In genomic region chr3:127852722-127853121, GRCm38 (mm10) we compare ENCODE assay signal across 9 mouse cellular contexts.
"Had no signal": no experiment of that assay in that cellular context is flagged by ENCODE, and none has a peak within 500 bp of the region (broad histone marks: within the 10 kb centered on the region; RNA-seq: fewer than 3 reads in every experiment).

No protein-coding gene starts in this region.

- H3K9ac ChIP-seq: limb, embryonic 12.5 days; liver, embryonic 13.5 days; liver, postnatal 0 days; lung, embryonic 15.5 days; midbrain, embryonic 15.5 days; stomach, embryonic 15.5 days had no signal

- H3K4me3 ChIP-seq: limb, embryonic 12.5 days; liver, embryonic 13.5 days; lung, embryonic 15.5 days; megakaryocyte, embryonic 14.5 days; midbrain, embryonic 15.5 days; neural tube, embryonic 13.5 days; stomach, embryonic 15.5 days had no signal

- H3K4me1 ChIP-seq: limb, embryonic 12.5 days; midbrain, embryonic 15.5 days; stomach, embryonic 15.5 days had no signal

- H3K9me3 ChIP-seq: limb, embryonic 12.5 days; liver, embryonic 13.5 days; lung, embryonic 15.5 days; megakaryocyte, embryonic 14.5 days; midbrain, embryonic 15.5 days; neural tube, embryonic 13.5 days; stomach, embryonic 15.5 days had no signal

- H3K27me3 ChIP-seq: liver, embryonic 13.5 days; lung, embryonic 15.5 days; midbrain, embryonic 15.5 days; neural tube, embryonic 13.5 days; stomach, embryonic 15.5 days had no signal

- H3K4me2 ChIP-seq: limb, embryonic 12.5 days; liver, embryonic 13.5 days; lung, embryonic 15.5 days; stomach, embryonic 15.5 days had no signal

- H3K27ac ChIP-seq: limb, embryonic 12.5 days; liver, embryonic 13.5 days; lung, embryonic 15.5 days; macrophage; midbrain, embryonic 15.5 days; neural tube, embryonic 13.5 days; stomach, embryonic 15.5 days had no signal

- H3K36me3 ChIP-seq: limb, embryonic 12.5 days; liver, embryonic 13.5 days; lung, embryonic 15.5 days; midbrain, embryonic 15.5 days; neural tube, embryonic 13.5 days; stomach, embryonic 15.5 days had no signal
